Mouse (Mus musculus) heart, adult 2 months (tissue): ENCODE data around the gene Zfp346.

Experiments used
- CTCF ChIP-seq: fragments of 200-600 bp; IDR thresholded peaks from 2 replicates; pipeline ENCODE4 v1.8.1; 2022; ENCODE audit warnings: antibody characterized with exemption, mild to moderate bottlenecking, moderate library complexity
- POLR2A ChIP-seq: fragments of 200-500 bp; IDR thresholded peaks from 2 replicates; pipeline ENCODE4 v1.6.1; 2011; ENCODE audit warnings: mild to moderate bottlenecking, low read depth, low read length, control low read depth; ENCODE audit not compliant: insufficient read depth

DNA sequence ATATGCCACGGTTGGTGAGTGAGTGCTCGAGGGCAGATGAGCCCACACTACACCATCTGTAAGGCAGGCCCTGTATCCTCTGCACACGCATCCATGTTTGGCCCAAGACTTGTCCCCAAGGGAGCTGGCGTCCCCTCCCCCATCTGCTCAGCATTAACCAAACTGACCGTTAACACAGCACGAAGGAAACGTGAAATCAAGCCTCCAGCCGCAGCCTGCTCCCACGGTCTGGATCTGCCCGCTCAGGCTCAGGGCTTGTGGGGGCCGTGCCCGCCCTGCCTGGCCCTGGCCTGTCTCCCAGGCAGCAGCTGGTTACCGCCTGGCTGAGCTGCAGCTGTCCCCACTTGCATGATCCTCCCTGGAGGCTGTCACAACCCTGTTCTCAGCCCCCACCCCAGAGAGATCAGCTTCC is 63.9 kb downstream of the Zfp346 start:
- TF ChIP-seq POLR2A (no peak), CTCF (no peak)
